8 mouse cellular contexts compared by ENCODE assay signal in the genomic region with DNA sequence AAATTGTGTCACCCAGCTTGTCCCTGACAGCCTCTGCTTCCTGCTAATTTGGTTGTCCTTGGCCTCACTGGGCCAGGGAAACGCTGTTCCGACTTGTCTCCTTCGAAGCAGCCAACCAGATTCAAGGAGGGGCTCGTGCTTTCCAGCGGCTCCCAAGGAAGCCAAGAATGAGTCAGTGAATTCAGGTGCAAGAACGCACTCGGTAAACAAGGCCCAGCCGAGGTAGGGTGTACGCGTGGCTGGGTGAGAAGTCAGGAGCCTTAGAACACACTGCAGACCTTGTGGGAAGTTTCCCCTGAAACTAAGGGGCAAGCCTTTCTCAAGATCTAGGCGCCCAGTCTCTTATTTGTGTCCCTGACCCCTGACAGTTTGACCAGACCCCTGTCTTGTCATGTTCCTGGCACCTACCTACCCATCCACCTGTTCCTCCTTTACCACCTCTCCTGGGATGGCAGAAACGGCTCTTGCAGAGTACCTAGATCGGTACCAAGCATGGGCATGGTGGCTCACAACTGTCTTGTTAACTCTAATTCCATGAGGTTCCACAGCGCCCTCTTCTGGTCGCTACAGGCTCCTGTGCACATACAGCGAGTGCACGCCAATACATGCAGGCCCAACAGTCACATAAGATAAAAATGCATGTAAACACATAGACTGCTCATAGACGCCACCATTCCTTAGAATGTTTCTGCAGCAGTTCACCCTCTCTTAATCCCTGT. TPM values are rescaled to one million over a fixed set of nuclear protein-coding genes. Genes with fewer than 3 reads are reported as not detected.
DNase-seq lines count a peak whose midpoint lies in the region; ATAC-seq and TF ChIP-seq lines count a peak whose summit lies in the region.

Dhx32 (minus strand) TSS at position 10 of the 719 bp plus-strand sequence.

- no peak within 1 kb of the TSS for H3K4me3 ChIP-seq in MEL (ENCODE audit: control insufficient read depth in 1 of 2, insufficient read depth in 1 of 2, low read depth in 2 of 2, low read length in 2 of 2)
- no peak within 1 kb of the TSS for H3K4me3 ChIP-seq in cerebellum, adult 2 months (replicated peaks; ENCODE audit: insufficient read depth, low read depth, low read length)
- no peak within 1 kb of the TSS for H3K4me3 ChIP-seq in forebrain, postnatal 0 days (ENCODE audit: low read depth, low read length)

- no peak within 1 kb of the TSS for H3K4me2 ChIP-seq in forebrain, postnatal 0 days (ENCODE audit: low read depth)

- peak; percentile 70 for ATAC-seq in forebrain, postnatal 0 days
- peak in 1 of 2 experiments; percentile 56; a peak in 1 of 4 replicates for ATAC-seq in hematopoietic stem cell, adult 5-6 weeks (replicated peaks in 1 of 2; ENCODE audit: insufficient read depth in 1 of 2, low FRiP score in 2 of 2, low TSS enrichment in 1 of 2, low read depth in 1 of 2, poor library complexity in 2 of 2, severe bottlenecking in 2 of 2)

- peak; percentile 88 to 92 (median 90) for TF ChIP-seq CTCF in MEL (IDR thresholded peaks at IDR 0.05 in 2 of 3, conservative IDR thresholded peaks at IDR 0.05 in 1 of 3; ENCODE audit: control insufficient read depth in 1 of 3, insufficient read depth in 1 of 3, low read depth in 2 of 3, low read length in 3 of 3, poor library complexity in 1 of 3, severe bottlenecking in 1 of 3)
- peak; percentile 76 for TF ChIP-seq CTCF in cerebellum, adult 2 months (IDR thresholded peaks at IDR 0.05; ENCODE audit: borderline replicate concordance, insufficient read depth, low read depth, low read length)
- TF ChIP-seq CTCF in forebrain, postnatal 0 days (IDR thresholded peaks at IDR 0.05; ENCODE audit: low read depth), result peak; percentile 82

- peak; percentile 91 for DNase-seq in MEL (ENCODE audit: low read depth, low spot score)
- DNase-seq in cerebellum, adult 2 months, result peak; percentile 60 to 63
- peak; percentile 86 for DNase-seq in forebrain, postnatal 0 days
- DNase-seq in layer of hippocampus, postnatal 10 days (ENCODE audit: low spot score in 2 of 2), result peak; percentile 81 to 83
- peak; percentile 81 for DNase-seq in lung, postnatal 14 days
- peak; percentile 92 for DNase-seq in retina, embryonic 14.5 days (ENCODE audit: low spot score)
- DNase-seq in urinary bladder, postnatal 14 days (ENCODE audit: low spot score), result peak; percentile 85

- no peaks in the 10 kb centered on the region for H3K79me2 ChIP-seq in MEL (ENCODE audit: control insufficient read depth, insufficient read depth, low read length, poor library complexity)

- H3K36me3 ChIP-seq in MEL (ENCODE audit: control insufficient read depth in 1 of 2, insufficient read depth in 2 of 2, low read length in 2 of 2), result no peaks in the 10 kb centered on the region; a peak in 1 of 4 replicates
- no peaks in the 10 kb centered on the region for H3K36me3 ChIP-seq in forebrain, postnatal 0 days (ENCODE audit: insufficient read depth)

- TF ChIP-seq EP300 in MEL (IDR thresholded peaks at IDR 0.05; ENCODE audit: low read depth in 1 of 2, low read length in 2 of 2), result 0 out of 4 replicates have a peak, but pooled peaks of 1 of the 2 experiments have one; percentile 13

- peaks cover 0 to 6% of the 10 kb centered on the region in 2 experiments; a peak in 2 of 4 replicates for H3K4me1 ChIP-seq in MEL (ENCODE audit: control insufficient read depth in 1 of 2, insufficient read depth in 2 of 2, low read length in 2 of 2)
- H3K4me1 ChIP-seq in cerebellum, adult 2 months (ENCODE audit: control insufficient read depth, insufficient read depth, low read length), result no peaks in the 10 kb centered on the region
- H3K4me1 ChIP-seq in forebrain, postnatal 0 days (ENCODE audit: insufficient read depth), result no peaks in the 10 kb centered on the region

- WGBS in cerebellum, adult 2 months, result 40% methylated on average over 18 of the region's 18 CpGs
- 17% methylated on average over 18 of the region's 18 CpGs for WGBS in forebrain, postnatal 0 days

- no peak for TF ChIP-seq POLR2A in MEL (IDR thresholded peaks at IDR 0.05; ENCODE audit: control insufficient read depth in 1 of 2, insufficient read depth in 1 of 2, low read depth in 1 of 2, low read length in 2 of 2, poor library complexity in 1 of 2)
- TF ChIP-seq POLR2A in cerebellum, adult 2 months (IDR thresholded peaks at IDR 0.05; ENCODE audit: borderline replicate concordance, insufficient read depth, low read length), result no peak

- peak; percentile 59 for TF ChIP-seq RAD21 in MEL (IDR thresholded peaks at IDR 0.05; ENCODE audit: low read depth, low read length)

- H3K27ac ChIP-seq in MEL (ENCODE audit: control insufficient read depth, low read depth, low read length), result no peak within 1 kb of the TSS
- H3K27ac ChIP-seq in cerebellum, adult 2 months (ENCODE audit: insufficient read depth, low read length), result no peak within 1 kb of the TSS
- no peak within 1 kb of the TSS for H3K27ac ChIP-seq in forebrain, postnatal 0 days (ENCODE audit: low read depth, low read length)

- H3K27me3 ChIP-seq in MEL (ENCODE audit: control insufficient read depth in 1 of 2, insufficient read depth in 2 of 2, low read length in 2 of 2), result no peaks in the 10 kb centered on the region
- H3K27me3 ChIP-seq in cerebellum, adult 2 months (ENCODE audit: control insufficient read depth, insufficient read depth, low read length), result no peaks in the 10 kb centered on the region
- H3K27me3 ChIP-seq in forebrain, postnatal 0 days (ENCODE audit: insufficient read depth, low read length), result no peaks in the 10 kb centered on the region

- no peak within 1 kb of the TSS for H3K9ac ChIP-seq in MEL (ENCODE audit: control insufficient read depth, low read depth, low read length, poor library complexity, severe bottlenecking)
- H3K9ac ChIP-seq in forebrain, postnatal 0 days, result no peak within 1 kb of the TSS

- H3K9me3 ChIP-seq in MEL (replicated peaks; ENCODE audit: insufficient read depth, low read length), result no peaks in the 10 kb centered on the region
- H3K9me3 ChIP-seq in forebrain, postnatal 0 days (ENCODE audit: low read length), result no peaks in the 10 kb centered on the region

TF ChIP-seq in MEL, 35 proteins besides CTCF, POLR2A, EP300 and RAD21:
- TF ChIP-seq ZNF384 (IDR thresholded peaks at IDR 0.05; ENCODE audit: low read depth, low read length) (peak; percentile 64), GABPA (IDR thresholded peaks at IDR 0.05; ENCODE audit: low read depth, low read length) (no peak), MAX (IDR thresholded peaks at IDR 0.05; ENCODE audit: low read length) (peak; percentile 60; the same call in 1 of the 2 replicates), HCFC1 (IDR thresholded peaks at IDR 0.05; ENCODE audit: low read depth, low read length) (0 out of 2 replicates have a peak, but pooled peaks have one; percentile 39), ZC3H11A (IDR thresholded peaks at IDR 0.05; ENCODE audit: low read depth, low read length) (peak; percentile 45; the same call in 1 of the 2 replicates), MEF2A (IDR thresholded peaks at IDR 0.05; ENCODE audit: extremely low read depth, insufficient replicate concordance, low read depth, low read length, poor library complexity, severe bottlenecking) (no peak), TCF12 (IDR thresholded peaks at IDR 0.05; ENCODE audit: low read depth, low read length) (0 out of 2 replicates have a peak, but pooled peaks have one; percentile 20), MYC (IDR thresholded peaks at IDR 0.05; ENCODE audit: low read depth, low read length) (peak; percentile 71; the same call in 1 of the 2 replicates), SMC3 (IDR thresholded peaks at IDR 0.05; ENCODE audit: low read depth, low read length) (peak; percentile 73), SIN3A (IDR thresholded peaks at IDR 0.05; ENCODE audit: low read length) (peak; percentile 42; the same call in 1 of the 2 replicates), NELFE (IDR thresholded peaks at IDR 0.05; ENCODE audit: low read depth, low read length) (no peak; the same call in 1 of the 2 replicates), MXI1 (IDR thresholded peaks at IDR 0.05; ENCODE audit: low read depth, low read length) (peak; percentile 69)

RNA-seq across cellular contexts. Expression of gene Dhx32, which starts in this region (rescaled TPM):
- 23.9 and 27.1 TPM in 2 replicates for total RNA-seq in MEL (2012; rRNA removed)
- 10 to 100 TPM in 1 of 2 experiments, not detected in 1; 25.6 TPM for polyA plus RNA-seq in MEL (2012; ENCODE audit: insufficient read depth in 1 of 2, insufficient read length in 2 of 2, low read depth in 1 of 2, low replicate concordance in 2 of 2, missing spikeins in 1 of 2)
- 25.3 and 29.6 TPM in 2 replicates for polyA plus RNA-seq in cerebellum, adult 2 months (2012; rRNA removed)
- total RNA-seq in forebrain, postnatal 0 days (2014; rRNA removed), result 38.2 and 47.5 TPM in 2 replicates
- polyA plus RNA-seq in forebrain, postnatal 0 days (2015; fragmentation: Nextera tagmentation; extraction: Ambion mirVana), result 43.7 and 53.2 TPM in 2 replicates
- total RNA-seq in hematopoietic stem cell, adult 5-6 weeks (2017), result 27.1 and 36.3 TPM in 2 replicates
- 10 to 100 TPM; 62.3 to 63.7 TPM for total RNA-seq in layer of hippocampus, postnatal 10 days (2021)
